Mouse (Mus musculus): ENCODE measurements around the gene Capns1. TPM values are rescaled to one million over a fixed set of nuclear protein-coding genes. Genes with fewer than 3 reads are reported as not detected.
"Not testable (repeated sequence)": the region's sequence is repeated elsewhere in the genome, so short reads cannot be mapped to it uniquely, and the experiment has no call there.

The Capns1 gene
- polyA plus RNA-seq, 1 experiment = not detected

- no peak overlapping the region for H3K27ac ChIP-seq (ENCODE audit: insufficient read depth, low read depth, low read length)
- peaks cover 3% of the 10 kb centered on the region; the same call in 1 of the 2 replicates for H3K4me1 ChIP-seq (ENCODE audit: control insufficient read depth, insufficient read depth, low read length)
- WGBS = 77% methylated on average over 13 of the region's 13 CpGs
- H3K4me3 ChIP-seq (ENCODE audit: insufficient read depth, low read depth, low read length) = no peak overlapping the region
- TF ChIP-seq POLR2A (IDR thresholded peaks at IDR 0.05; ENCODE audit: insufficient read depth, low read depth, low read length) (no peak), CTCF (IDR thresholded peaks at IDR 0.05; ENCODE audit: insufficient read depth, low read depth, low read length) (no peak)
Measured at GRCm38 (mm10) chr7:30184641-30185348, 13.8 kb downstream of the Capns1 start.

- 27% methylated on average over 11 of the region's 11 CpGs for WGBS
- Histone ChIP-seq H3K27ac (ENCODE audit: insufficient read depth, low read depth, low read length) (no peak within 1 kb of the TSS), H3K4me1 (ENCODE audit: control insufficient read depth, insufficient read depth, low read length) (peaks cover 3% of the 10 kb centered on the region; the same call in 1 of the 2 replicates), H3K4me3 (ENCODE audit: insufficient read depth, low read depth, low read length) (no peak within 1 kb of the TSS)
- TF ChIP-seq CTCF (IDR thresholded peaks at IDR 0.05; ENCODE audit: insufficient read depth, low read depth, low read length) = no peak
- no peak for TF ChIP-seq POLR2A (IDR thresholded peaks at IDR 0.05; ENCODE audit: insufficient read depth, low read depth, low read length)
Measured at GRCm38 (mm10) chr7:30183879-30184289, 14.7 kb downstream of the Capns1 start, which contains the start of gene Cox7a1. Cox7a1 (plus strand) TSS chr7:30184144.

GRCm38 (mm10) chr7:30183189-30183588, 15.4 kb downstream of the Capns1 start:
- H3K4me3 ChIP-seq (ENCODE audit: insufficient read depth, low read depth, low read length); H3K27ac ChIP-seq (ENCODE audit: insufficient read depth, low read depth, low read length); H3K4me1 ChIP-seq (ENCODE audit: control insufficient read depth, insufficient read depth, low read length): not testable (repeated sequence)
- WGBS = 75% methylated on average over 7 of the region's 7 CpGs

GRCm38 (mm10) chr7:30181929-30182328, 16.7 kb downstream of the Capns1 start:
- 86% methylated on average over 10 of the region's 10 CpGs for WGBS
- H3K4me1 ChIP-seq (ENCODE audit: control insufficient read depth, insufficient read depth, low read length); H3K4me3 ChIP-seq (ENCODE audit: insufficient read depth, low read depth, low read length); H3K27ac ChIP-seq (ENCODE audit: insufficient read depth, low read depth, low read length): not testable (repeated sequence)

- no peak overlapping the region for H3K27ac ChIP-seq (ENCODE audit: insufficient read depth, low read depth, low read length)
- TF ChIP-seq POLR2A (IDR thresholded peaks at IDR 0.05; ENCODE audit: insufficient read depth, low read depth, low read length) = no peak
- TF ChIP-seq CTCF (IDR thresholded peaks at IDR 0.05; ENCODE audit: insufficient read depth, low read depth, low read length) = 0 out of 2 replicates have a peak, but pooled peaks have one; percentile 18
- 4% methylated on average over 4 of the region's 4 CpGs for WGBS
- no peak overlapping the region for H3K4me3 ChIP-seq (ENCODE audit: insufficient read depth, low read depth, low read length)
- H3K4me1 ChIP-seq (ENCODE audit: control insufficient read depth, insufficient read depth, low read length) = peaks cover 3% of the 10 kb centered on the region; the same call in 1 of the 2 replicates
Measured at GRCm38 (mm10) chr7:30181308-30181707, 17.3 kb downstream of the Capns1 start.

GRCm38 (mm10) chr7:30178256-30178655, 20.4 kb downstream of the Capns1 start:
- Histone ChIP-seq H3K4me3 (ENCODE audit: insufficient read depth, low read depth, low read length) (no peak overlapping the region), H3K4me1 (ENCODE audit: control insufficient read depth, insufficient read depth, low read length) (no peaks in the 10 kb centered on the region), H3K27ac (ENCODE audit: insufficient read depth, low read depth, low read length) (no peak overlapping the region)
- 90% methylated on average over 11 of the region's 11 CpGs for WGBS
- TF ChIP-seq CTCF (IDR thresholded peaks at IDR 0.05; ENCODE audit: insufficient read depth, low read depth, low read length) (no peak), POLR2A (IDR thresholded peaks at IDR 0.05; ENCODE audit: insufficient read depth, low read depth, low read length) (no peak)

GRCm38 (mm10) chr7:30176474-30176873, 22.1 kb downstream of the Capns1 start:
- Histone ChIP-seq H3K27ac (ENCODE audit: insufficient read depth, low read depth, low read length) (no peak overlapping the region), H3K4me1 (ENCODE audit: control insufficient read depth, insufficient read depth, low read length) (no peaks in the 10 kb centered on the region), H3K4me3 (ENCODE audit: insufficient read depth, low read depth, low read length) (no peak overlapping the region)
- WGBS = 86% methylated on average over 12 of the region's 12 CpGs
- no peak for TF ChIP-seq POLR2A (IDR thresholded peaks at IDR 0.05; ENCODE audit: insufficient read depth, low read depth, low read length)
- TF ChIP-seq CTCF (IDR thresholded peaks at IDR 0.05; ENCODE audit: insufficient read depth, low read depth, low read length) = no peak

GRCm38 (mm10) chr7:30170283-30170951, 28.2 kb downstream of the Capns1 start:
- Histone ChIP-seq H3K4me3 (ENCODE audit: insufficient read depth, low read depth, low read length) (peak overlapping the region; percentile 100), H3K4me1 (ENCODE audit: control insufficient read depth, insufficient read depth, low read length) (no peaks in the 10 kb centered on the region), H3K27ac (ENCODE audit: insufficient read depth, low read depth, low read length) (peak overlapping the region; percentile 99; the same call in 1 of the 2 replicates)
- 10% methylated on average over 11 of the region's 11 CpGs for WGBS
- no peak for TF ChIP-seq POLR2A (IDR thresholded peaks at IDR 0.05; ENCODE audit: insufficient read depth, low read depth, low read length)
- TF ChIP-seq CTCF (IDR thresholded peaks at IDR 0.05; ENCODE audit: insufficient read depth, low read depth, low read length) = no peak

GRCm38 (mm10) chr7:30169583-30170282, 28.9 kb downstream of the Capns1 start, which contains the start of gene Zfp146:
Zfp146 (minus strand) TSS chr7:30169750.
- no peaks in the 10 kb centered on the region for H3K4me1 ChIP-seq (ENCODE audit: control insufficient read depth, insufficient read depth, low read length)
- WGBS = under 1% methylated on average over 36 of the region's 36 CpGs

More at GRCm38 (mm10) chr7:30169583-30170282, 28.9 kb downstream of the Capns1 start, which contains the start of gene Zfp146:
- TF ChIP-seq CTCF (IDR thresholded peaks at IDR 0.05; ENCODE audit: insufficient read depth, low read depth, low read length) (no peak), POLR2A (IDR thresholded peaks at IDR 0.05; ENCODE audit: insufficient read depth, low read depth, low read length) (peak; percentile 83)
- Histone ChIP-seq H3K27ac (ENCODE audit: insufficient read depth, low read depth, low read length) (peak within 1 kb of the TSS; percentile 99), H3K4me3 (ENCODE audit: insufficient read depth, low read depth, low read length) (peak within 1 kb of the TSS; percentile 100)

Measured in olfactory bulb, adult 2 months (tissue).